Mouse (Mus musculus) CD8-positive naive resting alpha-beta T cell, adult 2 months (primary cell): ENCODE measurements around the gene Svs5.
"Not testable (repeated sequence)": the region's sequence is repeated elsewhere in the genome, so short reads cannot be mapped to it uniquely, and the experiment has no call there.

ENCODE experiments used
- DNase-seq, 2 experiments: peaks; one replicate each; pipeline ENCODE4 v3.0.0; 2022; ENCODE audit warnings: low read depth in 2 of 2, low spot score in 2 of 2

Gene Svs5

DNA sequence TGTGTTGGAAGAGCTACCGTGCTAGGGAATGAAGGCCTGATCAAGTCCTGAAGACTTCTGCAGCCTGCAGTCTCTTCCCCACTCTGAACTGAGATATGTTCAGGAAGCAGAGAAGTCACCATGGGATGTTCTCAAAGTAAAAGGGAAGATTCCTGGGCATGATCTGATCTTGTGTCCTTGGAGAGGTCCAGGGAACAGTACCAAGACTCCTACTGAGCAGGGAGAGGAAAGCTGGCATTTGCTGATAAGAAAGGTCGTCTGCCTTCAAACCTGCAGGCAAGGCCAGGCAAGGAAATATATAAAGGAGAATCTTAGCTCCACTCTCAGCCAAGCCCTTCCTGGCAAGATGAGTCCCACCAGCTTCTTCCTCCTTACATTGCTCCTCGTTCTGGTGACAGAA is at the start of gene Svs5:
Svs5 (plus strand) TSS at position 301 of the 400 bp plus-strand sequence.
- DNase-seq, result not testable (repeated sequence)

DNA sequence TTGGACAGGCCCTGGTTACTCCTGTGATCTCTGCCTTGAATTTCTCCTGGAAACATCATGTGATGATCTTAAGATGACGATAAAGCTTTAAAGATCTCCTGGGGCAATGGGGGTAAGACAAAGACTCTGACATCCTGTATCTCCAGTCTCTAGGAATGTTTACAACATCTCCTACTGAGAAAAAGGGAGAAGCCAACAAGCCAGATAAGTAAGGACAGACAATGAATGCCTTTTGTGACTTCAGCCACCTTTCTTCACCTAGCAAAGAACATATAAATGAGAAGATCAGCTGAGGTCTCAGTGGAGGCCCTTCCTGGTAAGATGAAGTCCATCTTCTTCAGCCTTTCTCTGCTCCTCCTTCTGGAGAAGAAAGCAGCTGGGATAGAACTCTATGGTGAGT is 43.6 kb upstream of the Svs5 start, which contains the start of gene Svs3a:
Svs3a (plus strand) TSS at position 301 of the 400 bp plus-strand sequence.
- DNase-seq, result not testable (repeated sequence)

DNA sequence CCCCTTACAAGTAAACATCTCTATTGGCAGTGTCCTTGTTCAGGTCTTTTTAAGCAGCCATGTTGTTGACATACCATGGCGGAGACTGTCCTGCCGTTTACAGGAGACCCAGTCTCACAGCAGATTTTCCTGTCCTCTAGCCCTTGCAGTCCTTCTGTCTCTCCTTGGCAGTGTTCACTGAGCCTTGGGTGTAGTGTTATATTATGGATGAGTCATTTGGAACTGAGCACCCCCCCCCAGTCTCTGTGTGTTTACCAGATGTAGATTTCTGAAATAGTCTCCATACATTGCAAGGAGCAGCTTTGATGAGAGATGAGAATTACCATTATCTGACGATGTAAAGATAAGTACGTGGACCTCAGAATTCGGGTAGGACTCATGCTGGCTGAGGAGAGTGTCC is 19.9 kb upstream of the Svs5 start:
- DNase-seq, result no peak

DNA sequence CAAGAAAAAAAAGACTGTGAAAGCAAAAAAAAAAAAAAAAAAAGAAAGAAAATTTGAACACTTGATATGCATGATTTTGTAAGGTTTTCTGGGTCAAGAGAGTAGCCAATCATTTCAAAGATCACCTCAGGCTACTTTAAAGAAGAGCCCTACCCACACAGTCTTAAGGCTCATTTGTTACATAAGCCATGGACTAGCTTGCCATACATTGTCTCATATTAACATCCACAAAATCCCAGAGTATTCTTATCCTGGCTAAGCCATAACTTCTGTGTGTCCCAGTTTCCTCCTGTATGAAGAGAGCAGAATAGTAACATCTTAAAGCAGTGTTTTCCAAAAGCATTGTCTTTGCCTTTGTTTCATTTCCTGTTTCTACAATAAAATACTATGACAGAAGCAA is 17.1 kb upstream of the Svs5 start:
- not testable (repeated sequence) for DNase-seq

DNA sequence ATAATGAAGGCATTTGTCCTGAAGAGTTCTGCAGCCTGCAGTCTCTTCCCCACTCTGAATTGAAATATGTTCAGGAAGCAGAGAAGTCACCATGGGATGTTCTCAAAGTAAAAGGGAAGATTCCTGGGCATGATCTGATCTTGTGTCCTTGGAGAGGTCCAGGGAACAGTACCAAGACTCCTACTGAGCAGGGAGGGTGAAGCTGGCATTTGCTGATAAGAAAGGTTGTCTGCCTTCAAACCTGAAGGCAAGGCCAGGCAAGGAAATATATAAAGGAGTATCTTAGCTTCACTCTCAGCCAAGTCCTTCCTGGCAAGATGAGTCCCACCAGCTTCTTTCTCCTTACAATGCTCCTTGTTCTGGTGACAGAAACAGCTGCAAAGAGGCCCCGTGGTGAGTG is 16.1 kb upstream of the Svs5 start, which contains the start of gene Svs6:
Svs6 (plus strand) TSS at position 301 of the 400 bp plus-strand sequence.
- DNase-seq, result not testable (repeated sequence)

DNA sequence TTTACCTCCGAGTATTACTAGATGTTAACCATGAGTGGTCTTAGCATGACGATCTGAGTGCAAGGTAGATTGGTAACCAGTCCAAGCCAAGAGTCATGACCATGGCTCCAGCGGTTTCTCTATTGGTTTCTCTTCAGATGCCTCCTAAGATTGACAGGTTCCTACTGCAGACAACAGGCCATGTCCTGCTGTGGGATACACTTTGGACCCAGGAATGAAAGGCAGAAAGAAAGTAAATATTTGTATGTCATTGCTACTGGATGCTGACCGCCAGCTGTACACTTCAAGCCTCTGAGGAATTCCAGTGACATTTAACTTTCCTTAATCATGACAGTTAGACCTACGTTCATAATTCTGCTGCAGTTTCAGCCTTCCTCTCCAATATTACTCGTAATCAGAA is 11.6 kb upstream of the Svs5 start:
- DNase-seq, result no peak

DNA sequence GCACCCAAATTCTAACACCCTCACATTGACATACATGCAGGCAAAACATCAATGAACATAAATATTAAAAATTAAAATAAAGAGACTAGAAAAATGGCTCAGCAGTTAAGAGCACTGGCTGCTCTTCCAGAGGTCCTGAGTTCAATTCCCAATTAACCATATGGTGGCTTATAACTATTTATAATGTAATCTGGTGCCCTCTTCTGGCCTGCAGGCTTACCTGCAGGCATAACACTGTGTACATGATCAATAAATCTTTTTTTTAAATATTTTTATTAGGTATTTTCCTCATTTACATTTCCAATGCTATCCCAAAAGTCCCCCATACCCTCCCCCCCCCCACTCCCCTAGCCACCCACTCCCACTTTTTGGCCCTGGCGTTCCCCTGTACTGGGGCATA is 11.2 kb downstream of the Svs5 start:
- not testable (repeated sequence) for DNase-seq

DNA sequence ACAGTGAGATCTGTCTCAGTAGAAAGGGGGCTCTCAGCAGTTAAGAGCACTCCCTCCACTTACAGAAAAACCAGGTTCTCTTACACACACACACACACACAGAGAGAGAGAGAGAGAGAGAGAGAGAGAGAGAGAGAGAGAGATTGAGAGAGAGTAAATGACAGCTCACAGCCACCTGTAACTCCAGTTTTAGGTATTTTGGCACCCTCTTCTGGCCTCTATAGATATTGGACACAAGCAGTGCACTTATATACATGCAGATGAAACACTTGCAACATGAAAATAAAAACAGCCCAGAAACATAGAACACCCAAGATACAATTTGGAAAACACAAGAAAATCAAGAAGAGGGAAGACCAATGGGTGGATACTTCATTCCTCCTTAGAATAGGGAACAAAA is 15.2 kb downstream of the Svs5 start:
- not testable (repeated sequence) for DNase-seq

DNA sequence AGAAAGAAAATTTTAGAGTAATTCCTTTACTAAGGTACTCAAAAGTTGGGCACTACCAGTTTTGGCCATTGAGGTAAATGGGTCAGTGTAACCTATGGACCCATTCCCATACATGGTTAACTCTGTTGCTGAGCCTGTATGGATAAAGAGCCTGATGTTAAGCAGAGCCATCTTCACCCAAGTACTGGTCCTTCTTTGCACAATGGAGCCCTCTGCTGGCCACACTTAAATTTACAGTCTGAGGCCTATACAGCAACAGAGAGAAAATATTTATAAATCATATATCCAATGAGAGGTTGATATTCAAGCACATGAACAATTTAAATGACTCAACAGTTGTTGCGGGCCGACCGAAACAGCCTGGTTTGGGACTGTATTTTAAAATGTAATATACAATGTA is 16.4 kb downstream of the Svs5 start:
- DNase-seq, result peak in 1 of 2 experiments; percentile 10

DNA sequence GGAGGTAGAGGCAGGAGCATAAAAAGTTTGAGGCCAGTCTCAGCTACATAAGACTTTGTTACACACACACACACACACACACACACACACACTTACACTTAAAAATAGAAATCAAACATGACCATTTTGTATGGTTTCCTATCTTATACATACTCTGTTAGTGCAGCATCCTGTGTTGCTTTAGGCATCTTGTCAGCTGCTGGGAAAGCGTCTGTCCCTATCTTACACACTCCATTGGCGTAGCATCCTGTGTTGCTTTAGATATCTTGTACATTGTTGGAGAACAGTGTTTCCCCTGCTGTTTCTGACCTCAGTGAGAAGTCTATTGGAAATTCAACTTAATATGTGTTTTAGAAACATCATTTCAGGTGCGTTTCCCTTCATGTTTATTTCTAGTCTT is 20.2 kb downstream of the Svs5 start:
- DNase-seq, result no peak

DNA sequence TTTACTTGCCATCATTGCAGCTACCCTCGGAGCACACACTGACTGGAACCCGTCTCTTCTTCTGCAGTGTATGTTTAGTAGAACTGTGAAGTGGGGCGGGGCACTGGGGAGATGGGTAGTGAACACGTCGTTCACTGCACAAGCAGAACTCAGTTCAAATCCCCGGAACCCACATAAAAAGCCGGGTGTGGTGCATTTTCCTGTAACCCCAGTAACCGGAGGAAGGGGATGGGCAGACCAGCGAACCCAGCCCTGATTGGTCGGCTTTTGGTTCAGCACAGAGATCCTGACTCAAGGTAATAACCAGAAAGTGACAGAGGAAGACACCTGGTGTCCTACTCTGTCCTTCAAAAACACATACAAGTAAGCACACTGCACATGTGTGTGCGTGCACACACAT is 20.8 kb downstream of the Svs5 start:
- no peak for DNase-seq

DNA sequence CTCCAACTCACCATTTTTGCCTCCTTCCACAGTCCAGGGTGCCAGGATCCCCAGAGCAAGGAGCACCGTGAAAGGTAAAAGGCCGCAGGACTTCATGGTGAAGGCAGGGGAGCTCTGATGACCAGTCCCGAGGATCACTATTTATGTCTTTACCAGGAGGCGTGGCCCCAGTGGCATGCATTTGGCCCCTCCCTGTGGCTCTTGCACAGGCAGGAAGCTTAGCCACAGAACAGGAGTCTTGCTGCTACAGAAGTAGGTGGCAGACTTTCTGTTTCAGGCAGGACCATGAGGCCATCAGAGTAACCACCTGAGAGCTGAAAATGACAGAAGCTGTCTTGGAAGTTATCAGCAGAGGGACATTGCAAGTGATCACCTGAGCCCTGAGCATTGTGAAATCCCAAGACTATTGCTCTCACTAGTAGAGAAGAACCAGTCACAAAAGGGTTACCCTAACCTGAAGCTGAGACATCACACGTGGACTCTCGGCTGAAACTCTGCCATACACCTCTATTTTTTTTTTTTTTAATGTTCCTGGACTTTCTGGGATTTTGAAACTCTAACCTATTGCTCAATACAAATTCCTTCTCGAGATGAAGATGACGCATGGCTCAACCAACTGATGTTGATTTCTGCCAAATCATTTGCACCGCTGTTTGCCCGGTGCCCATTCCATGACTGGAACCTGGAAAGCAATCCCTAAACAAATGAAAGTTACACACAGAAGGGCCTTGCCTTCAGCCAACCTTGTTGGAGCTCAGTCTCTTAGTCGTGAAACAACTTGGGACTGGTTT is 23.8 kb downstream of the Svs5 start:
- peak in 1 of 2 experiments; percentile 6 for DNase-seq

DNA sequence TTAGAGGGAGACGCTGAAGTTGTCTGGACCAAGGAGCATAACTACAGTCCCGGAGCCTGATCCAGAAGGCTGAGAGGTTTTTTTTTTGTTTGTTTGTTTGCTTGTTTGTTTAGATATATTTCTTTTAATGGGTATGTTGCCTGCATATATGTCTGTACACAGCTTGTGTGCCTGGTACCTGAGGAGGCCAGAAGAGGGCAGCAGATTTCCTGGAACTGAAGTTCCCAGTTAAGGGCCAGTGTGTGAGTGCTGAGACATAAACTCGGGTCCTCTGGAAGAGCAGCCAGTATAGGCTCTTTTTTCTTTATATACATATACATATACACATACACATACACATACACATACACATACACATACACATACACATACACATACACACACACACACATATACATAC is 25.8 kb downstream of the Svs5 start:
- DNase-seq, result no peak

DNA sequence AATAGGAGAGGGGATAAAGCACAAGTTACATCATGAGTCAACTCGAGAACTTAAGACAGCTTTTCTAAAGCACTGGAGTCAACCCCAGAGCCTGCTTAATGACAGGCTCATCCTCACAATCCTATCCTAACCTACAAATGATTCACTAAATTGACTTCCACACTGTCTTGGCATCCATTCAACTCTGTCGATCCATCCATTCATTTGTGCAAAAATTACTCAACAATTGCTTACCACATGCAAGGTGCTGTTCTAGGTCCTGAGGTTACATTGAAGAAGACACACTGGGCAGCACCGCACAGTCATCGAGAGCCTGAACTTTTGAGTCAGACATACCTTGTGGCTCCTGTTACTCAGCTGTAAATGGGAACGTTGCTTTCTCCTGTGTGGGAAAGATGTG is 26.5 kb downstream of the Svs5 start:
- DNase-seq, result no peak

DNA sequence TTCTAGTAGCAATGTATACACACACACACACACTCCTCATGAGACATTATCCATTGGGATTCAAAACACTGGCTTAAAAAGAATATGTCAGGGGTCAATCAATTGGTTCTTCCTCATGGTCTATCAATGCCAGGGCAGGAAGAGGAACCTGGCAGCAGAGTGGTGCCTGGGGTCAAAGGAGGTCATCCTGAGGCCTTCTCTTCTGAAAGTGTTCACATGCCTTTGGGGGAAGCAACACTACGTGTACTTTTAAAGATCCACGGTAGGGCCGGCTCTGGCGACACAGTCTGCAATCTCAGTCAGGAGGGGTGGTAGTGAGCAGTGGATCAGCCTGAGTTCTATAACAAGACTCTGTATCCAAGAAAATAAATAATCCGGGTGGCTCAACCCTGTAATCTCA is 27.1 kb downstream of the Svs5 start:
- DNase-seq, result no peak

DNA sequence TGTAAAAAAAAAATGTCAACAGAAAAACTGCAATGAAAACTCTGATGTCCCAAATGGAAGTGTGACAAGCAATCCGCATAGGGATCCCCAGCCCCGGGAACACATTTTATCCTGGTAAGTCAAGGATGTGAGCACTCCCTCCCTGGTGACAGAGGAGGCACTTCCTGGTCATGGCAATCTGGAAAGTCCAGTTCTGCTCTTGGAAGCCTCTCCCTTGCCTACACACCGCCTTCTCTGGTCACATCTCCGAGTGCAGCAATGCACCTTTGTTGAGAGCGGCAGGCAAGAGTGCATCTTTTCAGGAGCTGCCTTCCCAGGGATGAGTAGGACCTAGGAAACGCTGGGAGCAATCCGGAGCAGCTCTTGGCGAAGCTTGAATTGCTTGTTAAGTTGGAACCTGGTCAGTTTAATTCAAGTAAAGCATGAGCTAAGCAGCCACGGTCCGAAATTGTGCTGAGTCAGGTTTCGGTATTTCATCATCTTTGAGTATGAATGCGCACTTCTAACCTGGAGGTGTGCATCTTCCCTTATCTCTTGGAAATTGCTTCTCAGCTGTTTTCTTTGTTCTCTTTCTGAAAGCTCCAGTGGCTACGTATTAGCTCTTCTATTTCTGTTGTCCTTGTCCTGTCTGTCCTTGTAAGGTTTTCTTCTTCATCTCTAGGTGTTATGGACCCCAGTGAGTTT is 28.6 kb downstream of the Svs5 start:
- no peak for DNase-seq

DNA sequence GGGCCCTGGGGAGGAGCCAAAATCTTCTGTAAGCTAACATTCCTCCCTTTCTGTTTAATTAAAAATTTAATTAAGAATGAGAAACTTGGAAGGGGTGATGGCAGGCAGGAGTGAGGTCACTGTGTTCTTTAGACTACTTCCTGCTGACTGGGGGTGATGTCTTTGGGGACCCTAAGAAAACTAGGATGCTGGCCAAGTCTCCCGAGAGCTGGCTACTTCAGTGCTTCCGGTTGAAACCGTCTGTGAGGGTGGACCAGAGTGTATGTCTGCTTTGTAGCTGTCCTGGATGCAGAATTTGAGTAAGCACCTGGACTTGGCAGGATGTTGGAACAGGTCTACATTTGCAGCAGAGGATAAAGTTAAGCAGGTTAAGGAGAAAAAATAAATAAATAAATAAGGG is 34.4 kb downstream of the Svs5 start:
- no peak for DNase-seq

DNA sequence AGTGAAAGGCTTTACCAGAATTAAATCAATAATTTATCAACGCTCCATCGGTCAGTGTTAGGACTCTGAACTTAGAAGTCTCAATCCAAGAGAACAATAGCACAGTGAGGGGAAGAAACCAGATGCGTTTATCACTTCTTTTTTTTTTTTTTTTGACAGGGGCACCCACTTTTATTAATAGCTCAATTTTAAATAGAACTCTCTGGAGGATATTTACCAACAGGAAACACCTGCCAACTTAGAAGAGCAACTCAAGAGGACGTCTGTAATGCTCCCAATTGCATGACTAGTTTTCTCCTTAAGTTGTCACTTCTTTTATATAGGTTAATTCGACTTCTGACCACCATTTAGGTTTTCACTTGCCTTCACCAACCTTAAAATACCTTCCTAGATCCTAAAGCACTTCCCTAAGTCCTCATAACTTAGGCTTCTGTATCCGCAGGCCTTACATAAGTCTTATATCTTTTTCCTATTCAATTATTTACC is 36.1 kb downstream of the Svs5 start:
- no peak for DNase-seq

DNA sequence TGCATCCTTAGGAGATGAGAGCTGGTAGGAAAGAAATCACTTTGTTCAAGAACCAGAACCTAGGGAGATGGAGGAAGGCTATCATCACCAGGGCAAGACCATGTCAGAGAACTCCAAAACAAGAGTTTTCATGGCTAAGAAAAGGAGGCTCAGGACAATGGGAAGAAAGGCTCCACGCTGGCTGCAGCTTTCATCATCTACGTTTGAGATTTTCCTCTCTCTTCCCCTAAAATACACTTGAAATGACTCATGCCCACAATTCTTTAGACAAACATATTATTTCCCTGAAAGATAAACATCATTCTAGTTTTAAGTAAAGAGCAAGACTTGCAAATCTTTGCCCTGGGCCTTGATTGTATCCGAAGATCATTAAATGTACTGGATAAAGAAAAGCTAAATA is 38.8 kb downstream of the Svs5 start:
- DNase-seq, result no peak

DNA sequence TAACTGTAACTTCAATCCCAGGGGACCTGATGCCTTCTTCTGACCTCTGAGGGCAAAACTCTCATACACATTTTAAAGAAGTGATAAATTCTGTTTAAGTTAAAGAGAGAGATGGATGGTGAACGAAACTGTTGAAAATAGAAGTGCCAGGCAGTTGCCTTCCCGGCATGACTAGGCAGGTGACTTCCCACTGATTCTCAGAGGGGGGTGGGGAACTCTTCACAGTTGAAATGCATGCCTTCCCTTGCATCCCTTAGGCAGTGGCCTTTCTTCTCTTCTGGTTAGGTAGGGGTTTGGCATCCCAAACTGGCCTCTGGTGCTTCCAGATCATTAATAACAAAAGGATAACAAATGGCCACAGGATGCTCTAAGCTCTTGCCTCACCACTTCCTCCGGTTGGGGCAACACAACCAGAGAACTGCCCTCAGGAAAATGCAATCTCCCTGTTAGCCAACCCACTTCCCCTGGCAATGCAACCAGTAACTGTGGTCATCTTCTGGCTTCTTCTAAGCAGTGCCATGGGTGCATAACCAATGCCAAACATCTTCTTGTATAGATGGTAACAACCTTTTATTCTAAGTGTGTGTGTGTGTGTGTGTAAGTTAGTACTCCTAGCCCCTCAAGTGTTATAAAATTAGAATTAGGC is 40.0 kb downstream of the Svs5 start:
- DNase-seq, result no peak

DNA sequence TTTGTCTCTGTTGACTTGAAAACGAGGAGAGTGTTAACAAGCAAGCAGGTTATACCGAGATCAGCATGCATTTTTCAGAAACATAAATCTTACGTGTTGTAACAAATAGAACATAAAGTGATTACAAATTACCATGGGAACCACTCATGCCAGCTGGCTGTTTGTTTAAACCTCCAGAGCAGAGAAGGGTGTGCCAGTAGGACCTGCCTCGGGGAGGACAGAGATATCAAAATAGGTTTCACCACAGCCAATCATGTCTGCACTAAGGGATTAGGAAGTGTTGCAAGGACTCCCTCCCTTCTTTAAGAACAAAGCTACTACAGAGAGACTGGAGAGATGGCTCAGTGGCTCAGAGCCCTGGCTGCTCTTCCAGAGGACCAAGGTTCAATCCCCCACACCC is 40.6 kb downstream of the Svs5 start:
- no peak for DNase-seq
